Mouse (Mus musculus): Measurements from ENCODE around the gene Olfr787. TPM values are rescaled to one million over a fixed set of nuclear protein-coding genes. Genes with fewer than 3 reads are reported as not detected.

Olfr787 gene
- total and polyA plus RNA-seq, 3 experiments = not detected

DNA sequence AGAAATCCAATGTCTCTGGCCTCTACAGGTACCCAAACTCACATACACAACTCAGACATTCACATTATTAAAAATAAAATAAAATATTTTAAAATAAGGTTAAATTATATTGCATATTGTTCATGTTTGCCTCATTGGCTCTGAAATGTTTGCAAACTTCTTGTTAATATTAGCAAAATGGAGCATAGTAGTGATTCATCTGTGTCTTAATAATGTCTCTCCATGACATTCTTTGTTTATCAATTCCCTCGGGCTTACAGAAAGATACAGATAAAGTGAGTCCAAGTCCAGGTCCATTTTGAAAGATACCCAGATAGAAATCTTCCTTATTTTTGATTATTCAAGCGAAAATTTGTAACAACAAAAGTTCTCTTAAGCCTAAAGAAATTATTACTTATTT, 22.8 kb downstream of the Olfr787 start, which contains the start of gene Olfr789:
TSS of gene Olfr789 (plus strand) at position 301 of the 400 bp plus-strand sequence.
- in situ Hi-C loops (cut with MboI; ENCODE audit: low pct_ligation_motif_present, low pct_unique_long_range_greater_than_20kb, low sequenced_read_pairs) (no loop called here), dilution Hi-C loops (cut with MboI; ENCODE audit: extremely low pct_ligation_motif_present, extremely low pct_unique_long_range_greater_than_20kb, low sequenced_read_pairs) (no loop called here)
- Histone ChIP-seq H3K79me2 (replicated peaks; ENCODE audit: control insufficient read depth, extremely low read depth, insufficient read depth, poor library complexity, severe bottlenecking) (no peaks in the 10 kb centered on the region), H3K4me3 (replicated peaks in 1 of 3; ENCODE audit: low read depth in 2 of 3, low read length in 2 of 3, poor library complexity in 1 of 3) (no peak within 1 kb of the TSS), H3K4me1 (ENCODE audit: control insufficient read depth in 1 of 2, insufficient read depth in 2 of 2) (no peaks in the 10 kb centered on the region), H3K36me3 (replicated peaks in 1 of 2; ENCODE audit: control insufficient read depth in 1 of 2, insufficient read depth in 1 of 2, low read length in 1 of 2) (no peaks in the 10 kb centered on the region), H3K9me3 (replicated peaks; ENCODE audit: low read length) (no peaks in the 10 kb centered on the region), H3K9ac (ENCODE audit: insufficient read depth, low read depth) (no peak within 1 kb of the TSS), H3K27me3 (replicated peaks) (no peaks in the 10 kb centered on the region), H3K27ac (ENCODE audit: insufficient read depth, low read depth) (no peak within 1 kb of the TSS), H3K4me2 (ENCODE audit: insufficient read depth, low read depth, poor library complexity, severe bottlenecking) (no peak within 1 kb of the TSS)
- no peak for TF ChIP-seq ZKSCAN1 (IDR thresholded peaks at IDR 0.05; ENCODE audit: borderline replicate concordance, low read depth, low read length)
- TF ChIP-seq TCF12 (IDR thresholded peaks at IDR 0.05; ENCODE audit: low read depth, low read length) = no peak
- TF ChIP-seq EP300 (IDR thresholded peaks at IDR 0.05; ENCODE audit: low read length) = no peak
- TF ChIP-seq MAX (IDR thresholded peaks at IDR 0.05; ENCODE audit: low read length) = no peak
- TF ChIP-seq ZMIZ1 (IDR thresholded peaks at IDR 0.05; ENCODE audit: low read depth, low read length) = no peak
- no peak for TF ChIP-seq ETS1 (conservative IDR thresholded peaks at IDR 0.05; ENCODE audit: low read depth, low read length)
- no peak for TF ChIP-seq RAD21 (IDR thresholded peaks at IDR 0.05; ENCODE audit: low read depth, low read length)
- no peak for TF ChIP-seq POLR2AphosphoS2 (IDR thresholded peaks at IDR 0.05; ENCODE audit: low read depth, low read length)
- TF ChIP-seq SIN3A (IDR thresholded peaks at IDR 0.05; ENCODE audit: low read length) = no peak
- no peak for DNase-seq (ENCODE audit: extremely low read depth)

DNA sequence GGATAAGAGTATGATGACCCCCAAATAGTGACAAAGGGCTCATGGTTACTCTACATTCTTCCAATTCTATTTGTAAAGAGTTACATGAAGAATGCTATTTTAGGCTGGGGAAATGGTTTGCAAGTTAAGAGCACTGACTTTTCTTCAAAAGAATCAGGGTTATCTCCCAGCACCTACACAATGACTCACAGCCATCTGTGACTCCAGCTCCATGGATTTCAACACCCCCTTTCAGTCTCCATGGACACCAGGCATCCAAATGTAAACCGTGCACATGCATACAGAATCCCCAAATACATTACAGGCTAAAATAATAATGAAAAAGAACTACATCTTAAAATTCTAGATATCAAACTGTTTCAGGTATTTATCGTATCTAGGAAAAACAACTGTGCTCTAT, 28.4 kb downstream of the Olfr787 start:
- dilution Hi-C loops (cut with MboI; ENCODE audit: extremely low pct_ligation_motif_present, extremely low pct_unique_long_range_greater_than_20kb, low sequenced_read_pairs) = no loop called here
- in situ Hi-C loops (cut with MboI; ENCODE audit: low pct_ligation_motif_present, low pct_unique_long_range_greater_than_20kb, low sequenced_read_pairs) = no loop called here
- no peaks in the 10 kb centered on the region for H3K36me3 ChIP-seq (replicated peaks in 1 of 2; ENCODE audit: control insufficient read depth in 1 of 2, insufficient read depth in 1 of 2, low read length in 1 of 2)
- no peaks in the 10 kb centered on the region for H3K27me3 ChIP-seq (replicated peaks)
- no peak overlapping the region for H3K4me3 ChIP-seq (replicated peaks in 1 of 3; ENCODE audit: low read depth in 2 of 3, low read length in 2 of 3, poor library complexity in 1 of 3)
- H3K9me3 ChIP-seq (replicated peaks; ENCODE audit: low read length) = no peaks in the 10 kb centered on the region
- no peak overlapping the region for H3K27ac ChIP-seq (ENCODE audit: insufficient read depth, low read depth)
- no peak for DNase-seq (ENCODE audit: extremely low read depth)
- no peaks in the 10 kb centered on the region for H3K79me2 ChIP-seq (replicated peaks; ENCODE audit: control insufficient read depth, extremely low read depth, insufficient read depth, poor library complexity, severe bottlenecking)
- H3K9ac ChIP-seq (ENCODE audit: insufficient read depth, low read depth) = no peak overlapping the region
- H3K4me2 ChIP-seq (ENCODE audit: insufficient read depth, low read depth, poor library complexity, severe bottlenecking) = no peak overlapping the region
- no peak for TF ChIP-seq SMC3 (IDR thresholded peaks at IDR 0.05; ENCODE audit: low read depth, low read length)
- no peak for TF ChIP-seq RCOR1 (conservative IDR thresholded peaks at IDR 0.05; ENCODE audit: low read depth, low read length)
- TF ChIP-seq GABPA (IDR thresholded peaks at IDR 0.05; ENCODE audit: insufficient replicate concordance, low read depth, low read length) = no peak
- no peak for TF ChIP-seq NRF1 (IDR thresholded peaks at IDR 0.05; ENCODE audit: low read depth, low read length)
- TF ChIP-seq TCF12 (IDR thresholded peaks at IDR 0.05; ENCODE audit: low read depth, low read length) = no peak
- TF ChIP-seq MEF2A (IDR thresholded peaks at IDR 0.05; ENCODE audit: borderline replicate concordance, low read depth, low read length) = no peak
- no peak for TF ChIP-seq ZNF384 (IDR thresholded peaks at IDR 0.05; ENCODE audit: low read depth, low read length)
- TF ChIP-seq USF2 (conservative IDR thresholded peaks at IDR 0.05; ENCODE audit: low read depth, low read length) = no peak
- TF ChIP-seq EP300 (IDR thresholded peaks at IDR 0.05; ENCODE audit: low read length) = no peak
- TF ChIP-seq NELFE (IDR thresholded peaks at IDR 0.05; ENCODE audit: low read depth, low read length) = no peak
- no peak for TF ChIP-seq JUND (conservative IDR thresholded peaks at IDR 0.05; ENCODE audit: low read depth, low read length)
- no peaks in the 10 kb centered on the region for H3K4me1 ChIP-seq (ENCODE audit: control insufficient read depth in 1 of 2, insufficient read depth in 2 of 2)

All from CH12.LX (cell line).